Mouse (Mus musculus) layer of hippocampus, adult 11-12 months (tissue): ENCODE measurements around the gene Bag1.
A peak's percentile ranks its signal among the peaks of the same experiment; 100 is the strongest.

ENCODE experiments used
- DNase-seq: peaks from one replicate; pipeline ENCODE4 v3.0.0; 2022; ENCODE audit warnings: low spot score

Gene Bag1

DNA sequence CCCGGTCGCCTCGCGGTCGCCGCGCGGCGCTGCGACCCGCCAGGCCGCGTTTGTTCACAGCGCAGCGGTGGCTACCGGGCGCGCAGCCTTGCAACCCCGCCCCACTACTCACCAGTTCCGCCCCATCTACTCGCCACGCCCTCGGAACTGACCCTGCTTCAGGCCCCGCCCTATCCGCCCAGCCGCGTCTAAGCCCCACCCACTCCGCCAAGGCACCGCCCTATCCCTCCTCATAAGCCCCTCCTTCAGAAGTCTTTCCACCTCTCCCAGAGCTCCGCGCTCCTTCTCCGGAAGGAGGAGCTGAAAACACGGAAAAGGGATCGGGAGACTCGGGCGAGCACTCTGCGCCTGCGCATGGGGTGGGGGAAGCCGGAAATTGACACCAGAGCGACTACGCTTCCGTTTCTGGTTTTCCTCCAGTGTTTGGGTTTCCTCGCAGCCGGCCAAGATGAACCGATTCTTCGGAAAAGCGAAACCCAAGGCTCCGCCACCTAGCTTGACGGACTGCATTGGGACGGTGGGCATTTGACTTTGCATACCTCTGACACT, at the start of gene Bag1, which contains the start of gene Chmp5:
Gene Bag1, minus strand, starts transcription at position 135 of the 549 bp plus-strand sequence.
Gene Chmp5, plus strand, starts transcription at position 248 of the 549 bp plus-strand sequence.
- peak; percentile 98 for DNase-seq

GRCm38 (mm10) chr4:40996302-40996701, 48.2 kb upstream of the Bag1 start:
- DNase-seq: no peak

DNA sequence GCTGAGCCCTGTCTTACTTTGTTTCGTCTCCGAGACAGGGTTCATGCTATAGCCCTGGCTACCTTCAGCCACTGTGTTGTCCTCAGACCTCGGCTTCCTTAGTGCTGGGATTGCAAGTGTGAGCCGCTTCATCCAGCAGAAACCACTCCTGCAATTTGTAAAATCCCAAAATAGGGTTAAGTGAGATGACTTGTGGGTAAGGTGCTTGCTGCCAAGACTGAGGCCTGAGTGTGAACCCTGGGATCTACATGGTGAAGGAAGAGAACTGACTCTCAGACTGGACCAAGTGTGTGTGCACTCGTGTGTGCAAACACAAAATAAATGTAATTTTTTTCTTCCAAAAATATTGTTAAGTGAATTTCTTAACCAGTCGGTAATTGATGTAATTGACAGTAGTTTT, 41.5 kb upstream of the Bag1 start:
- DNase-seq: no peak

DNA sequence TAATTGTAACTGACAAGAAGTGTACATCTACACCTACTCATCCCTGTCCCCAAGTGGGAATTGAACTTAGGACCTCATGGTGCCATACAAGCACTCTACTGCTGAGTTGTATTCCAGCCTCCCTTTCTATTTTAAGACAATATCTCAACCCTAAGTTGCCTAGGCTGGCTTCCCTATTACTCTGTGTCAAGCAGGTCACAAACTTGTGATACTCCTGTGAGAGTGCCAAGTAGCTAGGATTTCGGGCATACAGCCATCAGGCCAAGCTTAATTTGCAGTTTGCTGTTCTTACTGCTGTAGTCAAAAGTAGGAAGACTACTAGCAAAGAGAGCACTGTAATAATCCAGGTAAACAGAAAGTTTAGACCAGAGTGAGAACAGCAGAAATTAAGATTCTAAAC, 35.6 kb upstream of the Bag1 start:
- DNase-seq: no peak

DNA sequence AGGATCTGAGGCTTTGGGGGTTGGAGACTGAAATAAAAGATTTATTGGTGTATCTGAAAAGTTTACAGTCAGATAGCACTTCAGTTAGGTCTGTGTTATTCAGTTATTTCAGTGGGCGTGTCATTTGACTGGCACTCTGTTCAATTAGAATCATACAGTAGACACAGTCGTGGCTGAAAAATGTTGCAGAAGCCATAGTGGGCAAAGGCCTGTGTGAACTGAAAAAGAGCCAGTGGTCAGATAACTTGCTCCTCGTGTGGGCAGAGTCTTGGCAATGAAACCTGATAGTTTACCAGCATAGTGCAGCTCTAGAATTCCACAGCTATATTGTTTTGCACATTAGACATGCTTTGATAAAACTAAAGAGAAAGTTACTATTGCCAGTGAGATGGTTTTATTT, 34.4 kb upstream of the Bag1 start:
- no peak for DNase-seq

DNA sequence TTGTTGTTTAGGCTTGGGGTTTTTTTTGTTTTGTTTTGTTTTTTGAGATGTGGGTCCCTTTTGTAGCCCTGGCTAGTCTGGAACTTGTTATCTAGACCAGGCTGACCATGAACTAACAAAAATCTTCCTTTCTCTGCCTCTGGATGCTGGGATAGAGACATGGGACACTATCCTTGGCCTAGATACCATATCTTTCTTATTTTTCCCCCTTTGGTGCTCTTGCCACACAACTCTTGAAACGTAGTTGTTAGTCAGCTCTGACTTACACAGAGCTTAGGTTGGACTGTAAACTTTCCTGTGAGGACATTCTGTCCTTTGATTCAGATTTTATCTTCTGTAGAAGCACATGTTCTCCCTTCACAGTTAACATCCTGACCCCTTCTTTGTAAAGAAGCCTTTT, 31.3 kb upstream of the Bag1 start:
- no peak for DNase-seq

DNA sequence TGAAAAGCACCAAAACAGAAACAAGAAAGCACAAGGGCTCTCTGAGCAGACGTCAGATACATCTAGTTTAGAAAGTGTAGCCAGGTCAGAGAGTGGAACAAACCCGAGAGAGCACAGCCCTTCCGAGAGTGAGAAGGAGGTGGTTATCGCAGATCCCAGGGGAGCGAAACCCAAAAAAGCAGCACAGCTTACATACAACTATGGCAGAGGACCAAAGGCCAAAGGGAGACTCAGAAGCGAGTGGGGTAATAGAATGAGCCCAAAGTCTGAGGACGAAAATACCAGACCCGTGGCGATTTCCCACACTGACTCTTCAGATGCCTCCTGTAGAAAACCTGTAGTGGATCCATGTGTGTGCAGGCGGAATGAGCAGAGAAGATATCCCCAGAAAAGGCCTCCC, 28.6 kb upstream of the Bag1 start:
- no peak for DNase-seq

GRCm38 (mm10) chr4:40975678-40976077, 27.6 kb upstream of the Bag1 start:
- no peak for DNase-seq

DNA sequence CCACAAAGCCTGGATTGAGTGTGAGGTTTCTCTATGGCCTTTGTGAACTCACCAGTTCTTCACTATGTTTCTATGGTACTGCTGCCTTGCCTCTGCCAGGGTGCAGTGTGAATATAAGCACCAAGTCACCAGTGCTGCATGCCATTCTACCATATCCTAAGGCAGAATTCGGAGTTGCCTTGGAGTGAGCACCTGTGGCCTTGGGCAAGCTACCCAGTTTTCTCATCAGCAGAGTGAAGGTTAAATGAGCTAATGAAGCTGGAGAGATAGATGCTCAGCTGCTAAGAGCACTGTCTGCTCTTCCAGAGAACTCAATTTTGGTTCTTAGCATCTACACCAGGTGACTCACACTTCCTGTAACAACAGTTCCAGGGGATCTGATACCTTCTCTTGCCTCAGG, 25.9 kb upstream of the Bag1 start:
- DNase-seq: no peak

GRCm38 (mm10) chr4:40971744-40972143, 23.6 kb upstream of the Bag1 start:
- no peak for DNase-seq

- peak; percentile 95 for DNase-seq
Observed at GRCm38 (mm10) chr4:40970842-40971701, 23.0 kb upstream of the Bag1 start, which contains the start of gene Nfx1. Gene Nfx1 (plus strand): TSS chr4:40970906.

DNA sequence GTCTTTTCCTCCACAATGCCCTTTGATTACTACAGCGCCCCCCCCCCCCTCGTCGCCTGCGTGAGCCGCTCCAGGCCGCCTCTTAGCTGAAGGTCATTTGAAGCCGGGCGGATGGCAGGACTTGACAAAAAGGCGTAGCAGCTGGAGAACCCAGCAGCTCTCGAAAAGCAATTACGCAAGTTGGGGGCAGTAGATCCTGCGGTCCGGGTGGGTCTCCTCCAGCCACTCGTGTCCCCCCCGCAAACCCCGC, 22.4 kb upstream of the Bag1 start:
- DNase-seq: no peak

DNA sequence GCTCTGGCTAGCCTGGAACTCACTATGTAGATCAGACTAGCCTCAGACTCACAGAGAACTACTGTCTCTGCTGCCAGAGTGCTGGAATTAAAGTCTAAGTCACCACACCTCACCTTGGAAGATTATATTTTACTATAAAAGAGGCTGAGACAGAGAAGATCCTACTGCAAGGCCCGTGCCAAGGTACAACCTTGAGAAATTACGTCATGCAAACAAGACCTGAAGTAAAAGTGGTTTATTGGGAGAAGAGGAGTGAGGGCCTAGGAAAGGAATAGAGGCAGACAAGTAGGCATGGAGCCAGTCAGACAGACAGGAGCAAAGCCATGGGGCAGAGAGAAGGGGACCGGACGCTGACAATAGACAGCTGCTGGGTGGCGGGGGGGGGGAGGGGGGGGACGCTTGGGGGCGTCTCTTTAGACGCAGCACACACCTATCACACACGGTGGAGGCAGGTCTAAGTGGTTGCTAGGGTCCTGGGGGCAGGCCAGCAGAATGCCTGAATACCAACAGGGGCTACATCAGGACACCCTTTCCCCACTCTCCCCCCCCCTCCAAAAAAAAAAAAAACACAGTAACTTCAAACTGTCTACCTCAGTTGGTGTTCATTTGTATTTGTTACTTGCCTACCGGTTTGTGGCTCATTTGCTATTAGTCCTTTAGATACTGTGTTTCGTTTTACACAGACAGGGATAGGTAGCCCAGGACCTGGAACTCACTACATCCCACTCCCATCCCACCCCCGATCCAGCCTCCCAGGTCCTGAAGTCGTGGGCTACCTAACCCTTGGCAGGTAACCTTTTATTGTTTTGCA, 21.9 kb upstream of the Bag1 start:
- no peak for DNase-seq

DNA sequence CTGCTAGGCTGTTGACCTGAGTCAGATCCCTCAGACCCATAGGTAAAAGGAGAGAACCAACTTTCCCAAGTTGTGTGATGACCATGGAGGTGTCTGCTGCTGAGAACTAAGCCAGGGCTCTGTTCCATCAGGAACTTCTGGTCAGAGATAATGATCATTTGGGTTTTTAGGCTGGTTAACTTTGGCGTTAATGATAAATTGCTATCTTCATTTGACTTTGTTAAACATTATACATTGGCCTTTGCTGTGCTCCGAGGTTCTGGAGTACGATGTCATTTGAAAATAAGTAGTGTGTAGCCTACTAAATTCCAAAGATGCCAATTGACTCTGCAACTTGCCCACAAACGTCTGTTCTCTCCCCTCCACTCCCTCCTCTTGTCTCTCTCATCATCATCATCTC, 21.1 kb upstream of the Bag1 start:
- no peak for DNase-seq

DNA sequence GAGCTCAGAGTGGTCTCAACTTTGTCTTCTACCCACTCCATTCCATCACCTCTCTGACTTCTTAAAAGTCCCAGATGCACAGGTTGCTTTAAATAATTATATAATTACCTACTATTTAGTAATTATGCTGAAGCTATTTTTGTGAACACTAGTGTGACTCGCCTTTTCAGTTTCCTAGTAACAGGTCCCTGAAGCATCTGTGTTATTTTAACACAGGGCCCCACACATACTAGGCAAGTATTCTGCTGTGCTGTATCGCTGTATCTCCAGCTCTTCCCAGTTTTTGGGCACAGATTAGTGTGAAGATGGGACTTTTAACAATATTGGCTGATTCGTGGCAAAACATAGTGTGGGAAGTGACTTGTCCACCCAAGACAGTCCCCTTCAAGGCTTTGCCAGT, 15.4 kb upstream of the Bag1 start:
- no peak for DNase-seq

- DNase-seq: no peak
Observed at GRCm38 (mm10) chr4:40955942-40956341, 7.8 kb upstream of the Bag1 start.

- DNase-seq: no peak
Observed at GRCm38 (mm10) chr4:40953521-40953920, 5.4 kb upstream of the Bag1 start.

DNA sequence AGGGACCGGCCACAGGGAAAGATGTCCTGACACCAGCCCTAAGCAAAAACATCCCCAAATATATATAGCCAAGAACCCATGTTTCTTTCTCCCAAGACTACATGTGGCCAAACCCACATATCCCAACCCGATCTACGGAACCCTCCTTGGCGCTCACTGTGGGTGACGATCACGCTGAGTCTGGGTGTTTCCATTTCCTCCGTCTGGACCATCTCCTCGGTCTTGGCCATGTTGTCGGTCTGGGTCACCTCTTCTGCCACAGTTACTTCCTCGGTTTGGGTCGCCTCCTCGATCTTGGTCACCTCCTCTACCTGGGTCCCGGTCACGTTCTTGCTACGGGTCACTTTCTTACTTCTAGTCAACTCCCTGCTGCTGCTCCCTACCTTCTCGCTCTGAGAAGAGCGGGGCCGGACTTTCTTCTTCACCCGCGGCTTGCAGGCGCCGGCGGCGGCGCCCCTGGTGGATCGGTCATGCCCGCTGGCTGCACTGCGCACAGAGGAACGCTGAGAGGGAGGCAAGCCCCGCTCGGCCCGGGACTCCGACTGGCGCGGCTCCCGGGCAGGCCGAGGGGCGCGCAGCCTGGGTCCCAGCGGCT, 432 bp downstream of the Bag1 start:
- no peak for DNase-seq

DNA sequence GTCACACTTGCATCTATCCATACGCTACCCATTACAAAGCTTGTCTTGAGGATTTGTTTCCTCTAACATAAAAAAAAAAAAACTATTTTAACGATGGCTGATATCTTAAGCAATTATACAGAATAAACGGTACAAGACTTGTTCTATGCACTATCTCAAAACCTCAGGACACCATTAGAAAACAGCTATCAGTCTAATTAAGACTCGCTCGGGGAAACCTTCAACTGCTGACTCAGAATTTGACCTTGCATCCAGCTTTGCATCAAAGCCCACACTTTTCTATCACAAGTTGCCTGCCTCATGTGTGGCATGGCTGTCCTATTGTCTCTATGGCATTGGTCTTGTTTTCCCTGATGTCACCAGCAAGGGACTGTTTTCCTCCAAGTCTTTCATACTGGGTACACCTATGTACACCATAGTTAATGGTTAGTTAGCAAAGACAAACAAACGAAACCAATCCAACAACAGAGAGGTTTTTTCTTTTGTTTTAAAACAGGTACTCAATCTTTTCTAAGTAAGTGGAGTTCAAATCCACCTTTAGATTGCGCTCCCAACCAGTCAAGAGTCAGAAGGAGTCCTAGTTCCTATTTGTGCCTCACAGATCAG, 1.5 kb downstream of the Bag1 start:
- no peak for DNase-seq

GRCm38 (mm10) chr4:40943651-40944050, 4.4 kb downstream of the Bag1 start:
- no peak for DNase-seq

GRCm38 (mm10) chr4:40938793-40939192, 9.3 kb downstream of the Bag1 start:
- no peak for DNase-seq

DNA sequence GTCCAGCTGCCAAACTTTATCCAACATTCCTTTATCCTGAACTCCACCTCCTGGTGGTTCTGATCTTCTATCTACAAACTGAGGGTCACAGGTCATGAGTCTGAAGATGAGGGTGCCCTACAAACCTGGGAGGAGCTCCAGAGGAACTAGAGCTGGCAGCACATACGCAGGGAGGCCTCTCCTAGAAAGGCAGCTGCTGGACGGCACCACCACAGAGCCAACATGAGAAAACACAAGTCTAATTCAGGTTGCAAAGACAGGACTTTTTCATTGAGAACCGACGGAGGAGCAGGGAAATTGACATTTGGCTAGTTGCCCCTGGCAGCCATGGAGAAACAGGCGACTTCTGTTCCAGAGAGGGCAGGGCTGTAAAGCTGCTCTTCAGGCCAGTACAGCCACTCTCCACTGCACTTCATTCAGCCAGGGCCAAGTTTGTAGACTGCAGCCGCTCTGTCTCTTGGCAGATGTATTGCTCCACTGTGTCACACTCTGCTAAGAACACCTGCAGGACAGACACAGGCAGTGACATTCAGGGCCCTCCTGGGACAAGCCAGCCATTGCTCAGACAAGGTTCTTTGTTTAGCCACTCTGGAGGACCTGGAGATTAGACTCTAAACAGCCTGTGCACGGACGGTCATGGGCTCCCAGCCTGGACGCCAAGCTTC, 11.8 kb downstream of the Bag1 start:
- DNase-seq: peak; percentile 63
